Mouse (Mus musculus): ENCODE data around the gene Rln1. TPM values are rescaled to one million over a fixed set of nuclear protein-coding genes. Genes with fewer than 3 reads are reported as not detected.

The Rln1 gene
- polyA plus RNA-seq (2012; rRNA removed): not detected in 2 replicates

GRCm38 (mm10) chr19:29334068-29334745 lies at the start of gene Rln1:
Gene Rln1, minus strand, starts transcription at chr19:29334670.

GRCm38 (mm10) chr19:29366969-29367622 lies 32.6 kb upstream of the Rln1 start, which contains the start of the genes Plgrkt and Cd274:
Gene Plgrkt, minus strand, starts transcription at chr19:29367390.
Gene Cd274, plus strand, starts transcription at chr19:29367455.

DNA sequence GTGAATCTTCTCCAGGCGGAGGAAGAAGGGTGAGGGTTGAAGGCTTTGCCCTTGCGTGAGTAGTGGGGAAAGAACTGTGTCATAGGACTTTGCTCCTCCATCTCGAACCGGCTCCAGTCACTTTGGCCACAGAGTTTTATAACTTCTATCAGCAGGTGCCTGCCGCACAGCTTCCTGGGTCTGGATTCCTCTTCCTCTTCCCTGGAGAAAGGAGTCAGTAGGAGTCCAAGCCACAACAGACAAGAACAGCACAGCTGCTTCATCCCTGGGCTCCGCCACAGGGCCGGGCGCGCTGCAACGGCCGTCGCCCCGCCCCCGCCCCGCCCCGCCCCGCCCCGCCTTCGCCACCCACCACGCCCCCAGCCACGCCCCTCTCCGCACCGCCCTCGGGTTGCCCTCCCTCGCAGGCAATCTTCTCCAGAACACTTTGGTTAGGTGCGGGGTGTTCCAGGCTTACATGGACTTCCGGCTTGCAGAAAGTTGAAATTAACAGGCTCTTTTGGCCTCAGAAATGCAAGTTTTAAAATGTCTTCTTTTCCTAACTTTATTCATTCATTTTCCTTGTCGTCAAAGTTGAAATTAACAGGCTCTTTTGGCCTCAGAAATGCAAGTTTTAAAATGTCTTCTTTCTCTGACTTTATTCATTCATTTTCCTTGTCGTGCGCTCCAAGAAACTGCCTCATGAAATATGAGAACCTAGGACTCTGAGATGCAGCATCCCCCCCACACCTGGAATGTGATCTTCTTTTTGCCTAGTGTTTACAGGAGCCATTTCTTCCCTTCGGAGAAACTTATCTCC lies 9.2 kb downstream of the Rln1 start, which contains the start of gene Insl6:
TSS of gene Insl6 (minus strand) at position 304 of the 799 bp plus-strand sequence.

Other genes starting within 250 kb of the Rln1 start
- gene Rcl1, start 233.3 kb downstream of the Rln1 start, polyA plus RNA-seq (2012; rRNA removed): 7.2 and 12.8 TPM in 2 replicates
- gene Jak2, start 82.8 kb downstream of the Rln1 start, polyA plus RNA-seq (2012; rRNA removed): 1.7 and 1.9 TPM in 2 replicates
- 0.15 TPM in 1 of 2 replicates, not detected in the other for gene Insl6, start 9.3 kb downstream of the Rln1 start, polyA plus RNA-seq (2012; rRNA removed)
- 6.8 and 12.4 TPM in 2 replicates for gene Plgrkt, start 32.7 kb upstream of the Rln1 start, polyA plus RNA-seq (2012; rRNA removed)
- gene Cd274, start 32.8 kb upstream of the Rln1 start, polyA plus RNA-seq (2012; rRNA removed): 0.16 and 0.41 TPM in 2 replicates
- not detected in 2 replicates for gene Pdcd1lg2, start 76.2 kb upstream of the Rln1 start, polyA plus RNA-seq (2012; rRNA removed)
- gene Ric1, start 187.6 kb upstream of the Rln1 start, polyA plus RNA-seq (2012; rRNA removed): 1.9 and 2.3 TPM in 2 replicates